Mouse (Mus musculus) ES-E14 (cell line): ENCODE measurements around the gene Dynlt1a. TPM values are rescaled to one million over a fixed set of nuclear protein-coding genes. Genes with fewer than 3 reads are reported as not detected.
"Not testable (repeated sequence)": the region's sequence is repeated elsewhere in the genome, so short reads cannot be mapped to it uniquely, and the experiment has no call there.

ENCODE experiments used
- DNase-seq: peaks from one replicate; pipeline ENCODE4 v3.0.0-alpha.2; 2013; ENCODE audit warnings: low read depth, low spot score
- H3K27ac ChIP-seq: 2 replicates; pipeline ENCODE4 v1.5.1; 2012; ENCODE audit warnings: low read depth, mild to moderate bottlenecking, low read length, moderate library complexity, mixed read lengths; ENCODE audit not compliant: poor library complexity, insufficient read depth, severe bottlenecking
- H3K36me3 ChIP-seq: 2 replicates; pipeline ENCODE4 v1.6.1; 2012; ENCODE audit warnings: mild to moderate bottlenecking, low read length, moderate library complexity, mixed read lengths; ENCODE audit not compliant: control insufficient read depth, poor library complexity, insufficient read depth, severe bottlenecking
- H3K4me1 ChIP-seq, 2 experiments: fragments of 150-350 bp in 1 of 2; sonication (generic) in 1 of 2; 2 replicates each; pipeline ENCODE4 v1.6.1; 2012; ENCODE audit warnings: low read length in 2 of 2, mild to moderate bottlenecking in 1 of 2, mixed read lengths in 1 of 2; ENCODE audit not compliant: control insufficient read depth in 2 of 2, insufficient read depth in 2 of 2, poor library complexity in 1 of 2
- H3K4me3 ChIP-seq, 2 experiments: fragments of 150-350 bp in 1 of 2; sonication (generic) in 1 of 2; 2 replicates each; pipeline ENCODE4 v1.5.1; 2012; ENCODE audit warnings: low read length in 2 of 2, low read depth in 1 of 2, mild to moderate bottlenecking in 1 of 2, mixed read lengths in 1 of 2; ENCODE audit not compliant: insufficient read depth in 1 of 2, poor library complexity in 1 of 2, severe bottlenecking in 1 of 2
- H3K9ac ChIP-seq: 2 replicates; pipeline ENCODE4 v1.6.1; 2012; ENCODE audit warnings: low read depth, mild to moderate bottlenecking, low read length, mixed read lengths; ENCODE audit not compliant: poor library complexity, insufficient read depth, severe bottlenecking
- H3K9me3 ChIP-seq: fragments of 150-350 bp; sonication (generic); 2 replicates; pipeline ENCODE4 v1.6.1; 2012; ENCODE audit warnings: low read depth, mild to moderate bottlenecking, low read length; ENCODE audit not compliant: control insufficient read depth, insufficient read depth
- MAFK ChIP-seq: IDR thresholded peaks from 2 replicates; pipeline ENCODE4 v1.6.1; 2014; ENCODE audit warnings: mild to moderate bottlenecking, low read depth, low read length, inconsistent platforms; ENCODE audit not compliant: insufficient read depth
- in situ Hi-C, 2 experiments: fragments of 600-800 bp; cut with MboI; formaldehyde crosslinking; loops; one replicate each; pipeline ENCODE4 v1.15.1; 2025; ENCODE audit warnings: low sequenced_read_pairs in 2 of 2, inconsistent platforms in 1 of 2; ENCODE audit not compliant: unreplicated experiment in 2 of 2
- total RNA-seq: library from RNA; depleted of rRNA; stranded (reverse); fragments of 300-350 nt; gene quantifications from 2 replicates; pipeline ENCODE4 v1.2.3, GENCODE M21; 2012

Dynlt1a gene
- total RNA-seq, 1 experiment: 10.1 TPM

GRCm38 (mm10) chr17:6321081-6321777 is 3.9 kb upstream of the Dynlt1a start:
- in situ Hi-C loops, H3K9ac ChIP-seq, H3K9me3 ChIP-seq, H3K27ac ChIP-seq, H3K4me1 ChIP-seq, DNase-seq, H3K36me3 ChIP-seq: not testable (repeated sequence)
- H3K4me3 ChIP-seq: peak overlapping the region in 1 of 2 experiments; percentile 55; a peak in 2 of 4 replicates

DNA sequence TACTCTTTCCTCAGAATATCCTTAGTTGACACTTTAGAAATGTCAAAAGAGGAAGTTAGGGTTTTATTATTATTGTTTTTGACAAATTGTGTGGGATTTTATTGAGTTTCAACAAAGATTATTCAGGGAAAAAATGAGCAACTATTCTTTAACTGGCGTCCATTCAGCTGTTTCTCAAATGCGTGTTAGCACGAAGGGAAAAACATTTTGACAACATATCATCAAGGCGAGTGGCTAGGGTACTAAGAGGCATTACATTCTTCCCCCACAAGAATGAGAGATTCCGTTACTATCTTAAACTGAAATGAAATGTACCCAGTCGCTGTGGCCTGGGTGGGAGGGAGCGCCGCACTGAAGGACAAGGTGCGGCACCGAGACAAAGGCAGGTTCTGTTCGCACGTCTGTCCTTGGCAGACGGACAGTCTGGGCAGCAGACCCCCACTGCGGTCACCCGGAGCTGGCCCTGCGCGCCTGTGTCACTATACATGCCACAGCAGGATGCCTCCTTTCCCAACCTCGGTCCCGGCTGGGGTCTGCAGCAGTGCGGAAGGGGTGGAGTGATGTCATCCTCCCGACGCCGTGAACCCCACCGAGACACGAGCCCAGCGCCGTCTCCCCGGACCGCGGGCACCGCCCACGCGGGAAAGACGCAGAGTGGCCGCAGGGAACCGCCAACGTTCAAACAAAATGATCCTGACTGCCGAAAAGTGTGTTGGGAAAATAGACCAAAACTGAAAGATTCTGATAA is 747 bp downstream of the Dynlt1a start:
- Histone ChIP-seq H3K4me3 (peak overlapping the region; percentile 53 to 62), H3K9ac (peak overlapping the region; percentile 31; the same call in 1 of the 2 replicates)
- in situ Hi-C loops, H3K27ac ChIP-seq, H3K9me3 ChIP-seq, DNase-seq, H3K36me3 ChIP-seq, H3K4me1 ChIP-seq: not testable (repeated sequence)

DNA sequence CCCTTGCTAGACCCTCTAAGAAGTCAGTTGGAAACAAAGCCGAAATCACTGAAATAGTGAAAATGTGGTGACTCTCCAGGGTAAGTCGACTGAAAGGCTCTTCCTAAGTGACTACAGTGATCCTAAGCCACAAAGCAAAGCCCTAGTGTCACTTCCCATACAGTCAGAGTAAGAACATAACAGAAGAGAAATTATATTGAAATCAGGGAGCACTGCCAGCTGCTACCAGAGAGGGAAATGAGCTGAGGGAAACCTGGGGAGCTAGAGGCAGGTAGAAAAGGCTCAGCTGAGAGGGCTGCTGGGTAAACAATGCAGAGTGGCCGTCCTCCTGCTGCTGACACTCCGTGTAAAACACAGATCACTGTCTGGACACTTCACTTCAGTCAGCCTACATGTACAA is 1.6 kb downstream of the Dynlt1a start:
- H3K9ac ChIP-seq, H3K4me1 ChIP-seq, DNase-seq, H3K27ac ChIP-seq, H3K9me3 ChIP-seq, H3K36me3 ChIP-seq, in situ Hi-C loops, H3K4me3 ChIP-seq: not testable (repeated sequence)

GRCm38 (mm10) chr17:6314493-6314892 is 2.8 kb downstream of the Dynlt1a start:
- H3K27ac ChIP-seq, H3K9me3 ChIP-seq, H3K4me1 ChIP-seq, H3K4me3 ChIP-seq, H3K36me3 ChIP-seq, H3K9ac ChIP-seq, DNase-seq, in situ Hi-C loops: not testable (repeated sequence)

DNA sequence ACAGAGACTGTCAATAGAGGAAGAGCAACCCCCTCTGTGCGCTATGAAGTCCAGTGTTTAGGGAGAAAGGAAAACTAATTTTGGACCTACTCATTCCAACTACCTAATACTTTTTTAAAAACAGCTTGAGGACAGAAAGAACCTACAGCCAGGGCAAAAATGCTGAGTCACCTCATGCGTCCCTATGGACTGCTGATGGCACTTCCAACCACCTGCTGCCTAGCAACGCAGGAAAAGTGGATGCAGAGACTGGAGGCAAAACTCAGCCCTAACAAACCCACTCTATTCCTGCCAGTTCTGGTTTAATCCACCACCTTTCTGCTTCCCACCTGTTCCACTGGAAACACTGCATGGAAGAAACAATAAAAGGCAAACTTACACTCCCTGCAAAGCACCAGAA is 4.5 kb downstream of the Dynlt1a start:
- in situ Hi-C loops, H3K4me3 ChIP-seq, DNase-seq, H3K9me3 ChIP-seq, H3K36me3 ChIP-seq, H3K4me1 ChIP-seq, H3K9ac ChIP-seq, H3K27ac ChIP-seq: not testable (repeated sequence)
- peak; percentile 82 for TF ChIP-seq MAFK

DNA sequence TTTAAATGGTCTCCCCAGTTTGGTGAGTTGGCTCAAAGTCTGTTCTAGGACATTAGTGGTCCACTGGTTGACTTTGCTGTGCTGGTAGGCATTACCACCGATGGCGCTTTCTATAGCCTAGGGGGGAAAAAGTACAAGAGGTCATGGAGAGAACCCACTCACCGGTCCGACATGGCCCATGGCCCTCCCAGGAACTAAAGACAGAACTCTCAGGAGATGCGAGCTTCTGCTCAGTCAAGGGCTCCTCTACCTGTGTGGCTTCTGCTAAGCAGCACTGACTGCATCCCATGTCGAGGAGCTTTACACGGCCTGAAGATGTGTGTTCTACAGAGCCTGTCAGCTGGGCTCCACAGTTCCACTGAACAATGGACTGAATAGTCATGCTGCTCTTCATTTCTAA is 5.6 kb downstream of the Dynlt1a start:
- H3K27ac ChIP-seq, H3K9me3 ChIP-seq, H3K36me3 ChIP-seq, H3K9ac ChIP-seq, H3K4me3 ChIP-seq, DNase-seq, H3K4me1 ChIP-seq, in situ Hi-C loops: not testable (repeated sequence)

- H3K4me3 ChIP-seq, H3K27ac ChIP-seq, H3K4me1 ChIP-seq, H3K9ac ChIP-seq, H3K36me3 ChIP-seq, in situ Hi-C loops, H3K9me3 ChIP-seq, DNase-seq: not testable (repeated sequence)
Observed at GRCm38 (mm10) chr17:6306503-6306902, 10.8 kb downstream of the Dynlt1a start.

GRCm38 (mm10) chr17:6305656-6306270 is 11.5 kb downstream of the Dynlt1a start:
- H3K27ac ChIP-seq, H3K4me3 ChIP-seq, DNase-seq, H3K36me3 ChIP-seq, in situ Hi-C loops, H3K9me3 ChIP-seq, H3K9ac ChIP-seq, H3K4me1 ChIP-seq: not testable (repeated sequence)
